Mouse (Mus musculus) small intestine, adult 2 months (tissue): ENCODE measurements at regions not wholly inside any gene's neighbourhood (a gene's known extent, or its start where the extent isn't known, plus 50 kb on each side); places are given as distances from the start of the nearest gene placed in this dataset.

Experiments
- CTCF ChIP-seq: fragments of 200-500 bp; IDR thresholded peaks from 2 replicates; pipeline ENCODE4 v1.5.1; 2012; ENCODE audit warnings: low read depth, mild to moderate bottlenecking, control low read depth, inconsistent platforms, low read length, moderate library complexity, mixed read lengths; ENCODE audit not compliant: insufficient replicate concordance, insufficient read length; ENCODE audit errors: extremely low read depth
- POLR2A ChIP-seq: fragments of 200-500 bp; IDR thresholded peaks from 2 replicates; pipeline ENCODE4 v1.6.1; 2012; ENCODE audit warnings: low read depth, mild to moderate bottlenecking, control low read depth, inconsistent platforms, low read length, moderate library complexity

- no peak for TF ChIP-seq POLR2A
- TF ChIP-seq CTCF, result no peak
These were observed 236.9 kb upstream of the Marcks start for GRCm38 (mm10) chr10:37375648-37376047.
